Mouse (Mus musculus) spleen, adult 2 months (tissue): ENCODE measurements around the gene Phldb2. TPM values are rescaled to one million over a fixed set of nuclear protein-coding genes. Genes with fewer than 3 reads are reported as not detected.
A peak's percentile ranks its signal among the peaks of the same experiment; 100 is the strongest.

Experiments
- DNase-seq, 2 experiments: peaks; one replicate each; pipeline versions ENCODE4 v3.0.0 to v3.0.0-alpha.2; 2012 to 2021; ENCODE audit warnings: low spot score in 2 of 2, low read depth in 1 of 2
- H3K27ac ChIP-seq: fragments of 200-500 bp; 2 replicates; pipeline ENCODE4 v1.5.1; 2012; ENCODE audit warnings: low read length, inconsistent platforms; ENCODE audit not compliant: insufficient read depth
- H3K27me3 ChIP-seq: fragments of 200-500 bp; 2 replicates; pipeline ENCODE4 v1.6.1; 2012; ENCODE audit warnings: mild to moderate bottlenecking, moderate library complexity, low read length, inconsistent platforms; ENCODE audit not compliant: control insufficient read depth, insufficient read depth
- H3K36me3 ChIP-seq: fragments of 200-500 bp; 2 replicates; pipeline ENCODE4 v1.6.1; 2012; ENCODE audit warnings: mild to moderate bottlenecking, low read length, inconsistent platforms; ENCODE audit not compliant: control insufficient read depth, insufficient read depth
- H3K4me1 ChIP-seq: fragments of 200-500 bp; 2 replicates; pipeline ENCODE4 v1.6.1; 2011; ENCODE audit warnings: inconsistent platforms; ENCODE audit not compliant: control insufficient read depth, insufficient read depth, insufficient read length
- H3K4me3 ChIP-seq: fragments of 200-500 bp; 2 replicates; pipeline ENCODE4 v1.5.1; 2011; ENCODE audit warnings: mild to moderate bottlenecking, inconsistent platforms; ENCODE audit not compliant: insufficient read depth, insufficient read length; ENCODE audit errors: extremely low read depth
- CTCF ChIP-seq: fragments of 200-500 bp; IDR thresholded peaks from 2 replicates; pipeline ENCODE4 v1.5.1; 2011; ENCODE audit warnings: mild to moderate bottlenecking, inconsistent platforms; ENCODE audit not compliant: insufficient read depth, insufficient read length, insufficient replicate concordance; ENCODE audit errors: extremely low read depth
- POLR2A ChIP-seq: fragments of 200-500 bp; IDR thresholded peaks from 2 replicates; pipeline ENCODE4 v1.6.1; 2011; ENCODE audit warnings: low read depth, low read length, inconsistent platforms
- WGBS: fragments of 180-500 bp; shearing (Covaris S2); methylation state at CpG from one replicate; pipeline ENCODE4 v1.1.7; 2018; 5-methylcytosine and 5-hydroxymethylcytosine counted together
- polyA plus RNA-seq: library from polyadenylated mRNA; depleted of rRNA; stranded (reverse); fragments of >200 nt; gene quantifications from 2 replicates; pipeline ENCODE4 v1.2.3, GENCODE M21; 2012

Phldb2 gene
- polyA plus RNA-seq, 1 experiment: 5.0 TPM

DNA sequence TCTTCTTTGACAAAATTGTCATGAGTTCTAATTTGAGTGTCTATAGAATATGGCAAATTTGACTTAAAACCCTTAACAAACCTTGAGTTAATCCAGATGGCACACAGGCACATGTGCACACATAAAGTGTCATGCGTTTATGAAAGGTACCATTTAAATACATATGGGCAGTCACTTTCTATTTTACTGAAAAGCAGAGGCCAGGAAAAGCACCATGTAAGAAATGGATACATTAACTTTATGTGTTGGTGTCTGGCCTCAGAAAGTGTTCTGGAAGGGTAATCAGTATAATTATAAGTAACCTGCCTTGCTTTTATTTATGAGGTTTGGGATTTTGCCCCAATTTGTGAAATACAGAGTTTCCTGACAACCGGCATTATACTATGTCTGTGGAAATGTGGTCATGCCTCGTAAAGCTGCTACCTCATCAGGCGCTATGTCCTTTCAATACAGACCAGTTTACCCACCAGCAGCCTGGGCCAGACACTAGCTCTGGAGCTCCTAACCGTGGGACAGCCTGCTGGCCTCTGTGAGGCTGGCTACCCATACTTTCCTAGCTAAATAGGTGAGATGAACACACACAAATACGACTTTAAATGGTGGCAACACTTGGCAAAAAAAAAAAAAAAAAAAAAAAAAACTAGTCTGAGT lies 73.2 kb downstream of the Phldb2 start:
- no peak overlapping the region for H3K4me3 ChIP-seq
- H3K4me1 ChIP-seq: no peaks in the 10 kb centered on the region
- no peak overlapping the region for H3K27ac ChIP-seq
- no peaks in the 10 kb centered on the region for H3K27me3 ChIP-seq
- DNase-seq: no peak
- no peak for TF ChIP-seq CTCF
- TF ChIP-seq POLR2A: no peak
- 88% methylated on average over 6 of the region's 6 CpGs for WGBS
- H3K36me3 ChIP-seq: no peaks in the 10 kb centered on the region

DNA sequence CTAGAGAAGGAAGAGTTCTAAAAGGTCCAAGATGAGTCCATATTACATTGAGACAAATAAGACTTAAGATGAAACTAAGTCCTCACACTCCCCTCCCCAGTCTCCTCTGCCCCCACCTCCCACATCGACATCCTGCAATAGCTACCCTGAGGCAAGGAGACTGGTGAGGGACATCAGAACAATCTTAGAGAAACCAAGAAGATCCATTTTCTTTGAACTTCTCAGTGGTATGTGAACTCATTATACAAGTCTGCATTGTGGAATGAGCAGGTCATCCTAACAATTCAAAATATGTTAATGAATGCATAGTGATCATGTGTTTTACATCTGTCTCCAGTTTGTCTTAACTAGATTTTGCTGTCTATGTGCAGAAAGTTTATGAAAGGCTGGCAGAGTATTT lies 75.7 kb downstream of the Phldb2 start:
- H3K36me3 ChIP-seq: no peaks in the 10 kb centered on the region
- no peak for DNase-seq
- H3K4me1 ChIP-seq: no peaks in the 10 kb centered on the region
- H3K27ac ChIP-seq: no peak overlapping the region
- no peaks in the 10 kb centered on the region for H3K27me3 ChIP-seq
- 91% methylated on average over 1 of the region's 1 CpGs for WGBS
- no peak for TF ChIP-seq CTCF
- no peak for TF ChIP-seq POLR2A
- no peak overlapping the region for H3K4me3 ChIP-seq

- WGBS: 79% methylated on average over 5 of the region's 5 CpGs
- TF ChIP-seq CTCF (no peak), POLR2A (no peak)
- Histone ChIP-seq H3K4me1 (no peaks in the 10 kb centered on the region), H3K4me3 (no peak overlapping the region), H3K27me3 (no peaks in the 10 kb centered on the region), H3K27ac (no peak overlapping the region), H3K36me3 (no peaks in the 10 kb centered on the region)
- DNase-seq: no peak
These were observed 76.2 kb downstream of the Phldb2 start for GRCm38 (mm10) chr16:45877171-45877570.

GRCm38 (mm10) chr16:45873397-45873796 lies 80.0 kb downstream of the Phldb2 start:
- TF ChIP-seq POLR2A: no peak
- no peak for TF ChIP-seq CTCF
- no peaks in the 10 kb centered on the region for H3K4me1 ChIP-seq
- H3K4me3 ChIP-seq: no peak overlapping the region
- H3K36me3 ChIP-seq: no peaks in the 10 kb centered on the region
- H3K27me3 ChIP-seq: no peaks in the 10 kb centered on the region
- no peak overlapping the region for H3K27ac ChIP-seq
- no peak for DNase-seq
- 92% methylated on average over 4 of the region's 4 CpGs for WGBS

GRCm38 (mm10) chr16:45871286-45871976 lies 82.0 kb downstream of the Phldb2 start:
- H3K27ac ChIP-seq: 0 out of 2 replicates have a peak overlapping the region, but pooled peaks have one; percentile 50
- H3K4me1 ChIP-seq: no peaks in the 10 kb centered on the region
- TF ChIP-seq POLR2A (no peak), CTCF (no peak)
- WGBS: 80% methylated on average over 10 of the region's 10 CpGs
- no peak for DNase-seq
- no peak overlapping the region for H3K4me3 ChIP-seq
- H3K27me3 ChIP-seq: no peaks in the 10 kb centered on the region
- H3K36me3 ChIP-seq: no peaks in the 10 kb centered on the region

GRCm38 (mm10) chr16:45870651-45871050 lies 82.7 kb downstream of the Phldb2 start:
- Histone ChIP-seq H3K4me1 (no peaks in the 10 kb centered on the region), H3K27ac (no peak overlapping the region), H3K4me3 (no peak overlapping the region), H3K36me3 (no peaks in the 10 kb centered on the region), H3K27me3 (no peaks in the 10 kb centered on the region)
- no peak for DNase-seq
- TF ChIP-seq POLR2A: no peak
- TF ChIP-seq CTCF: no peak
- 70% methylated on average over 2 of the region's 2 CpGs for WGBS

- WGBS: 84% methylated on average over 3 of the region's 3 CpGs
- no peak for DNase-seq
- H3K4me3 ChIP-seq: no peak overlapping the region
- H3K27me3 ChIP-seq: no peaks in the 10 kb centered on the region
- no peaks in the 10 kb centered on the region for H3K36me3 ChIP-seq
- no peak overlapping the region for H3K27ac ChIP-seq
- TF ChIP-seq CTCF (no peak), POLR2A (no peak)
- no peaks in the 10 kb centered on the region for H3K4me1 ChIP-seq
These were observed 84.4 kb downstream of the Phldb2 start for GRCm38 (mm10) chr16:45869044-45869443.
